Mouse (Mus musculus): ENCODE measurements around the gene Gng8.
A peak's percentile ranks its signal among the peaks of the same experiment; 100 is the strongest.

- TF ChIP-seq CTCF (conservative IDR thresholded peaks at IDR 0.05; ENCODE audit: low read length): peak; percentile 11; the same call in 1 of the 2 replicates
- no peak for TF ChIP-seq POU5F1 (IDR thresholded peaks at IDR 0.05; ENCODE audit: borderline replicate concordance, low read length)
These were observed 41.4 kb downstream of the Gng8 start for GRCm38 (mm10) chr7:16932704-16933577.

All from E14TG2a.4 (cell line).